Mouse (Mus musculus) olfactory bulb, adult 2 months (tissue): ENCODE data around the gene Hnrnpab.

ENCODE experiments used
- CTCF ChIP-seq: fragments of 200-500 bp; IDR thresholded peaks from 2 replicates; pipeline ENCODE4 v1.5.1; 2012; ENCODE audit warnings: low read depth, mild to moderate bottlenecking, low read length, moderate library complexity; ENCODE audit not compliant: insufficient read depth
- POLR2A ChIP-seq: fragments of 200-500 bp; IDR thresholded peaks from 2 replicates; pipeline ENCODE4 v1.6.1; 2012; ENCODE audit warnings: mild to moderate bottlenecking, low read depth, low read length, moderate library complexity; ENCODE audit not compliant: insufficient read depth

GRCm38 (mm10) chr11:51645293-51645692 lies 38.6 kb upstream of the Hnrnpab start:
- TF ChIP-seq CTCF (no peak), POLR2A (no peak)
